In the genomic region with DNA sequence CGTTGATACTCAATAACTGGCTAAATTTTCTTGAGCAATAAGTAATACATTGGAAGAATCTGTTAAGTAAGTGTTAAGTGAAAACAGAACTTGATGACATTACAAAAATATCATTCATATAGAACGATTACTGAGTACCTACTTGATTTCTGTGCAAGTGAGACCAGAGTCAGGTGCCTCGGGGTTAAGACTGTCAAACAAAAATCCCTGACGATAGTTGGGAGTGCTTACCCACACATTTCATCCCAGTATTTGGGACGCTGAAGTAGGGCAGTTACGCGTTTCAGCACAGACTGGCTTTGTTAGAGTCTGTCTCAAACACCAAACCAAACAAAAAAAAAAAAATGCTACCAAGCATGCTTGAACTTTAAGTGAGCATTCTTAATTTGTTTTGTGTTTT, we compare ENCODE assay signal across 8 mouse cellular contexts. TPM values are rescaled to one million over a fixed set of nuclear protein-coding genes. Genes with fewer than 3 reads are reported as not detected.
DNase-seq lines count a peak whose midpoint lies in the region; ATAC-seq and TF ChIP-seq lines count a peak whose summit lies in the region.

No protein-coding gene starts in this region.

- no peaks in the 10 kb centered on the region for H3K36me3 ChIP-seq in testis, adult 2 months (ENCODE audit: control insufficient read depth, insufficient read depth, low read length)
- H3K36me3 ChIP-seq in liver, embryonic 15.5 days (replicated peaks), result peaks cover 19% of the 10 kb centered on the region

- peak overlapping the region; percentile 60 for H3K4me2 ChIP-seq in liver, embryonic 15.5 days

- ATAC-seq in liver, embryonic 15.5 days (ENCODE audit: insufficient read depth), result no peak

- no peak overlapping the region for H3K27ac ChIP-seq in cerebellum, adult 2 months (ENCODE audit: insufficient read depth, low read length)
- H3K27ac ChIP-seq in testis, adult 2 months (ENCODE audit: control insufficient read depth, insufficient read depth, low read depth, low read length), result peak overlapping the region; percentile 87
- no peak overlapping the region for H3K27ac ChIP-seq in liver, embryonic 15.5 days (replicated peaks)

- DNase-seq in cerebellum, adult 2 months, result no peak
- DNase-seq in cerebellum, adult 18-20 months, result no peak
- no peak for DNase-seq in testis, postnatal 14 days (ENCODE audit: low spot score)
- peak; percentile 15 for DNase-seq in thymus, postnatal 4 days
- DNase-seq in layer of hippocampus, postnatal 14 days (ENCODE audit: low spot score in 2 of 2), result no peak
- DNase-seq in ovary, postnatal 36 days (ENCODE audit: low spot score), result no peak

- no peaks in the 10 kb centered on the region for H3K27me3 ChIP-seq in cerebellum, adult 2 months (ENCODE audit: control insufficient read depth, insufficient read depth, low read length)
- no peaks in the 10 kb centered on the region for H3K27me3 ChIP-seq in testis, adult 2 months (ENCODE audit: control insufficient read depth, insufficient read depth, low read length)
- H3K27me3 ChIP-seq in liver, embryonic 15.5 days, result no peaks in the 10 kb centered on the region

- no peaks in the 10 kb centered on the region for H3K9me3 ChIP-seq in liver, embryonic 15.5 days (replicated peaks)

- H3K4me1 ChIP-seq in cerebellum, adult 2 months (ENCODE audit: control insufficient read depth, insufficient read depth, low read length), result 0 out of 2 replicates have a peak, but pooled peaks cover 3% of the 10 kb centered on the region
- no peaks in the 10 kb centered on the region; the same call in 1 of the 2 replicates for H3K4me1 ChIP-seq in testis, adult 2 months (ENCODE audit: control insufficient read depth, insufficient read depth, low read length)
- peaks cover 8% of the 10 kb centered on the region; the same call in 1 of the 2 replicates for H3K4me1 ChIP-seq in liver, embryonic 15.5 days (replicated peaks)

- no peak for TF ChIP-seq CTCF in cerebellum, adult 2 months (IDR thresholded peaks at IDR 0.05; ENCODE audit: borderline replicate concordance, insufficient read depth, low read depth, low read length)
- no peak for TF ChIP-seq CTCF in testis, adult 2 months (IDR thresholded peaks at IDR 0.05; ENCODE audit: control insufficient read depth, insufficient read depth, insufficient replicate concordance, low read depth, low read length)

- no peak overlapping the region for H3K9ac ChIP-seq in liver, embryonic 15.5 days

- TF ChIP-seq POLR2A in cerebellum, adult 2 months (IDR thresholded peaks at IDR 0.05; ENCODE audit: borderline replicate concordance, insufficient read depth, low read length), result no peak
- no peak for TF ChIP-seq POLR2A in testis, adult 2 months (IDR thresholded peaks at IDR 0.05; ENCODE audit: control insufficient read depth, low read depth, low read length)

- WGBS in cerebellum, adult 2 months, result 10% methylated on average over 7 of the region's 7 CpGs
- 28% methylated on average over 7 of the region's 7 CpGs for WGBS in liver, embryonic 15.5 days (ENCODE audit: insufficient replicate concordance)

- H3K4me3 ChIP-seq in cerebellum, adult 2 months (replicated peaks; ENCODE audit: insufficient read depth, low read depth, low read length), result peak overlapping the region; percentile 95
- no peak overlapping the region; the same call in 1 of the 2 replicates for H3K4me3 ChIP-seq in testis, adult 2 months (ENCODE audit: control insufficient read depth, low read depth, low read length)
- H3K4me3 ChIP-seq in liver, embryonic 15.5 days (replicated peaks), result peak overlapping the region; percentile 68

RNA-seq across cellular contexts. Expression of a gene that starts 0.6 kb away (rescaled TPM):
- 67.9 and 69.9 TPM in 2 replicates for polyA plus RNA-seq in cerebellum, adult 2 months (2012; rRNA removed)
- polyA plus RNA-seq in testis, adult 2 months (2012; rRNA removed), result 4.6 and 5.1 TPM in 2 replicates
- polyA plus RNA-seq in liver, embryonic 15.5 days (2015; fragmentation: Nextera tagmentation; extraction: Ambion mirVana), result 24.0 and 24.8 TPM in 2 replicates
- total RNA-seq in layer of hippocampus, postnatal 14 days (2021), result 10 to 100 TPM; 65.2 to 71.4 TPM

RNA-seq across cellular contexts. Expression of a gene that starts 15.5 kb away (rescaled TPM):
- polyA plus RNA-seq in cerebellum, adult 2 months (2012; rRNA removed), result not detected in 2 replicates
- polyA plus RNA-seq in testis, adult 2 months (2012; rRNA removed), result 10.7 and 19.8 TPM in 2 replicates
- 0.05 TPM in 1 of 2 replicates, not detected in the other for polyA plus RNA-seq in liver, embryonic 15.5 days (2015; fragmentation: Nextera tagmentation; extraction: Ambion mirVana)
- total RNA-seq in layer of hippocampus, postnatal 14 days (2021), result not detected

RNA-seq across cellular contexts. Expression of a gene that starts 54.9 kb away (rescaled TPM):
- 20.1 and 21.6 TPM in 2 replicates for polyA plus RNA-seq in cerebellum, adult 2 months (2012; rRNA removed)
- 14.4 and 19.2 TPM in 2 replicates for polyA plus RNA-seq in testis, adult 2 months (2012; rRNA removed)
- 5.5 and 5.7 TPM in 2 replicates for polyA plus RNA-seq in liver, embryonic 15.5 days (2015; fragmentation: Nextera tagmentation; extraction: Ambion mirVana)
- 10 to 100 TPM; 30.4 to 31.4 TPM for total RNA-seq in layer of hippocampus, postnatal 14 days (2021)

Comparison
In these comparisons a context has a peak if more than half of its experiments do, and no peak if none do; other contexts are left out.
1. RNA of a gene that starts 15.5 kb away (polyA plus RNA-seq): 10.7 to 19.8 TPM in testis, adult 2 months; 0.05 TPM in liver, embryonic 15.5 days and not detected in cerebellum, adult 2 months; every median in the first group is over 10 times any median in the second.